Mouse (Mus musculus): ENCODE results near the gene Clec3b.

DNA sequence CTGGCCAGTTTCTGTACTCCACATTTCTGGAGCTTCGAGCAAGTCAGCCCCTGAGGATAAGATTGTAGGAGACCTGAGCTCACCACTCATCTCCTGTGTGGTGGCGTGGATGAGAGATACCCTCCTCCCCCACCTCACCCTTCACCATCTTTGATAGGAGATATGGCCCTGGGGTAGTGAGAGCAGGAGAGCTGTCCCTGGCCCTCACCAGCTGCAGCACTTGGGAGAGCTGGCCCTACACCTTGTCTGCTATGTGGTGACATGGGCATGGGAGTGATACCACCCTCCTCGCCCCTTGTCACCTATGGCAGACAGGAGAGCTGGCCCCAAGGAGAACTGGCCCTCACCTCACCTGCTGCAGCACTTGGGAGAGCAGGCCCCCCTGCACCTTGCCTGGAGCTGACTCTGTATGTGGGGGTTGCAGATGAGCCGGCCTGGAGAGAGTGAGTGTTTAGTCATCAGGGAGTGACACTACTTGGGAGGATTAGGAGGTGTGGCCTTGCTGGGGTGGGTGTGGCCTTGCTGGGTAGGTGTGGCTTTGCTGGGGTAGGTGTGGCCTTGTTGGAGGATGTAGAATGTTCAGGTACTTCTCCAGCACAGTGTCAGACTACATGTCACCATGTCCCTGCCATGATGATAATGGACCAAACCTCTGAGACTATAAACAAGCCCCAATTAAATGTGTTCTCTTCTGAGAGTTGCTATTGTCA lies 12.4 kb downstream of the Clec3b start:
- TF ChIP-seq CTCF (IDR thresholded peaks at IDR 0.05; ENCODE audit: insufficient read depth, low read depth, low read length) (no peak), POLR2A (IDR thresholded peaks at IDR 0.05; ENCODE audit: insufficient read depth, low read depth, low read length) (no peak)

Measured in olfactory bulb, adult 2 months (tissue).